Mouse (Mus musculus): Measurements from ENCODE around the gene Slc17a7. TPM values are rescaled to one million over a fixed set of nuclear protein-coding genes. Genes with fewer than 3 reads are reported as not detected.
A peak's percentile ranks its signal among the peaks of the same experiment; 100 is the strongest.

Gene Slc17a7
- total RNA-seq (2012; rRNA removed) (not detected in 2 replicates), total RNA-seq (2014; rRNA removed) (not detected in 2 replicates), polyA plus RNA-seq (2012; ENCODE audit: insufficient read length, low read depth) (0.11 TPM in 1 of 2 replicates, not detected in the other)

DNA sequence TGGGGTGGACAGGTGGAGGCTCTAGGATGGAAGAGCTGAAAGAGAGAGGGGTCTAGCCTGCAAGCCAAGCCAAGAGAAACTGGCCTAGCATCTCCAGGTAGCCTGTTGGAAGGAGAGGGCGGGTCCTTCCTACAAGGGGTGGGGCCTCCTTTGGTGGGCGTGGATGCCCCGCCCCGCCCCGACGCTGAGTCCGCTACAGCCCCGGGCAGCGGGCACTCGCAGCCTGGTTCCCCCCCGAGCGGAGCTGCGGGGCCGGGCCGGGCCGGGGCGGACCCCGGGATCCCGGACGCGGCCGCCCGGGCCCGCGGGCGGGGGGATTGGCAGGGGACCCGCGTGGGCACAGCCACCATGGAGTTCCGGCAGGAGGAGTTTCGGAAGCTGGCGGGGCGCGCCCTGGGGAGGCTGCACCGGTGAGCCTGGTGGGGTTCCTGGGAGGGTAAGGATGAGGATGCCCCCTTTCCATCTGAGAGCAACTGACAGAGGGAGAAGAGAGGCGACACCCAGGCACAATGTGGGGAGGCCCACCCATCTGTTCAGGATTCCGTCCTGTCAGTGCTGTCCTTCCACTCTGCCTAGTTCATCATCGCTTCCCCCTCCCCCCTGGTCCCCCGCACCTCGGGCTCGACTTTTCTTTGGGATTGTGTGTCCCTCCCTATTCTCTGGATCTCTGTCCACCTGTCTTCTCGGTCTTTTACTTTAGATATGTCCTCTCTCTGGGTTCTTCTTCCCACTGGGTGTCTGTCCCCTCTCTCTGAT, at the start of gene Slc17a7:
Gene Slc17a7, plus strand, starts transcription at position 215 of the 756 bp plus-strand sequence.
- TF ChIP-seq TCF12 (IDR thresholded peaks at IDR 0.05; ENCODE audit: low read depth, low read length) (no peak), SMC3 (IDR thresholded peaks at IDR 0.05; ENCODE audit: low read depth, low read length) (no peak), RCOR1 (conservative IDR thresholded peaks at IDR 0.05; ENCODE audit: low read depth, low read length) (no peak), CTCF (conservative IDR thresholded peaks at IDR 0.05 in 1 of 2, IDR thresholded peaks at IDR 0.05 in 1 of 2; ENCODE audit: low read depth in 2 of 2, low read length in 2 of 2) (no peak), JUN (IDR thresholded peaks at IDR 0.05; ENCODE audit: insufficient read depth, low read depth, low read length) (no peak)
- H3K4me3 ChIP-seq (replicated peaks in 1 of 3; ENCODE audit: low read depth in 2 of 3, low read length in 2 of 3, poor library complexity in 1 of 3) = no peak within 1 kb of the TSS
- H3K27me3 ChIP-seq (replicated peaks) = peaks cover 60% of the 10 kb centered on the region

DNA sequence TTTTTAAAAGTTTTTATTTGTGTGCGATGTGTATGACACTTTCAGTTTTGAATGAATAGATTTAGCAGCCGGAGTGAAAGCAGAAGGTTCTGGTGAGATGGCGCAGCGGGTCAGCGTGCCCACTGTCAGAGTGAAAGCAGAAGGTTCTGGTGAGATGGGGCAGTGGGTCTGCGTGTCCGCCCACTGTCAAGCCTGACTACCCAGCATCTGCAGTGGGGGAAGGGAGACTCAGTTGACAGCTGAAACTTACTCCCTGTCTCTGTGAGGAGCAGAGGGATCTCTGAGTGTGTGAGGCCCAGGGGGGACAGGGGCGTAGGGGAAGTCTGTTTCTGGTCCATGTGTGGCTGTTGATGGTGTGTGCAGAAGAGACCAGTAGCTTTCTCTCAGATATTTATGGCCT, 46.2 kb upstream of the Slc17a7 start:
- Histone ChIP-seq H3K9ac (ENCODE audit: insufficient read depth, low read depth) (no peak overlapping the region), H3K9me3 (replicated peaks; ENCODE audit: low read length) (no peaks in the 10 kb centered on the region), H3K4me2 (ENCODE audit: insufficient read depth, low read depth, poor library complexity, severe bottlenecking) (no peak overlapping the region), H3K27me3 (replicated peaks) (no peaks in the 10 kb centered on the region), H3K27ac (ENCODE audit: insufficient read depth, low read depth) (no peak overlapping the region), H3K4me1 (ENCODE audit: control insufficient read depth in 1 of 2, insufficient read depth in 2 of 2) (peaks cover 2 to 40% of the 10 kb centered on the region in 2 experiments; a peak in 3 of 4 replicates), H3K36me3 (replicated peaks in 1 of 2; ENCODE audit: control insufficient read depth in 1 of 2, insufficient read depth in 1 of 2, low read length in 1 of 2) (peaks cover 31 to 47% of the 10 kb centered on the region in 2 experiments), H3K79me2 (replicated peaks; ENCODE audit: control insufficient read depth, extremely low read depth, insufficient read depth, poor library complexity, severe bottlenecking) (0 out of 2 replicates have a peak, but pooled peaks cover 2% of the 10 kb centered on the region), H3K4me3 (replicated peaks in 1 of 3; ENCODE audit: low read depth in 2 of 3, low read length in 2 of 3, poor library complexity in 1 of 3) (no peak overlapping the region)
- no peak for DNase-seq (ENCODE audit: extremely low read depth)
- TF ChIP-seq JUN (IDR thresholded peaks at IDR 0.05; ENCODE audit: insufficient read depth, low read depth, low read length) = no peak
- no peak; the same call in 1 of the 2 replicates for TF ChIP-seq POLR2AphosphoS2 (IDR thresholded peaks at IDR 0.05; ENCODE audit: low read depth, low read length)
- TF ChIP-seq NELFE (IDR thresholded peaks at IDR 0.05; ENCODE audit: low read depth, low read length) = no peak
- no peak for TF ChIP-seq TBP (conservative IDR thresholded peaks at IDR 0.05; ENCODE audit: low read depth, low read length)
- no peak for TF ChIP-seq BHLHE40 (IDR thresholded peaks at IDR 0.05; ENCODE audit: low read depth, low read length)
- no peak for TF ChIP-seq E2F4 (IDR thresholded peaks at IDR 0.05; ENCODE audit: insufficient replicate concordance, low read depth, low read length)
- no peak for TF ChIP-seq UBTF (IDR thresholded peaks at IDR 0.05; ENCODE audit: low read depth, low read length)
- TF ChIP-seq JUND (conservative IDR thresholded peaks at IDR 0.05; ENCODE audit: low read depth, low read length) = no peak
- TF ChIP-seq NRF1 (IDR thresholded peaks at IDR 0.05; ENCODE audit: low read depth, low read length) = no peak
- dilution Hi-C loops (cut with MboI; ENCODE audit: extremely low pct_ligation_motif_present, extremely low pct_unique_long_range_greater_than_20kb, low sequenced_read_pairs) = no loop called here
- in situ Hi-C loops (cut with MboI; ENCODE audit: low pct_ligation_motif_present, low pct_unique_long_range_greater_than_20kb, low sequenced_read_pairs) = no loop called here

More for the DNA sequence above, at the start of gene Slc17a7:
- Histone ChIP-seq H3K4me2 (ENCODE audit: insufficient read depth, low read depth, poor library complexity, severe bottlenecking) (peak within 1 kb of the TSS; percentile 47; the same call in 1 of the 2 replicates), H3K27ac (ENCODE audit: insufficient read depth, low read depth) (no peak within 1 kb of the TSS), H3K4me1 (ENCODE audit: control insufficient read depth in 1 of 2, insufficient read depth in 2 of 2) (peaks cover 0 to 11% of the 10 kb centered on the region in 2 experiments; a peak in 3 of 4 replicates), H3K9ac (ENCODE audit: insufficient read depth, low read depth) (no peak within 1 kb of the TSS), H3K79me2 (replicated peaks; ENCODE audit: control insufficient read depth, extremely low read depth, insufficient read depth, poor library complexity, severe bottlenecking) (no peaks in the 10 kb centered on the region), H3K36me3 (replicated peaks in 1 of 2; ENCODE audit: control insufficient read depth in 1 of 2, insufficient read depth in 1 of 2, low read length in 1 of 2) (peaks cover 0 to 22% of the 10 kb centered on the region in 2 experiments), H3K9me3 (replicated peaks; ENCODE audit: low read length) (peaks cover 7% of the 10 kb centered on the region)
- in situ Hi-C loops (cut with MboI; ENCODE audit: low pct_ligation_motif_present, low pct_unique_long_range_greater_than_20kb, low sequenced_read_pairs) = loop anchor here (10.0 kb wide), 1 partner anchor 141 kb away; no protein-coding TSS in a partner anchor
- dilution Hi-C loops (cut with MboI; ENCODE audit: extremely low pct_ligation_motif_present, extremely low pct_unique_long_range_greater_than_20kb, low sequenced_read_pairs) = no loop called here
- no peak for DNase-seq (ENCODE audit: extremely low read depth)
